Mouse (Mus musculus): ENCODE data around the gene Bud13. TPM values are rescaled to one million over a fixed set of nuclear protein-coding genes. Genes with fewer than 3 reads are reported as not detected.
A peak's percentile ranks its signal among the peaks of the same experiment; 100 is the strongest.

Gene Bud13
- 10 to 100 TPM in 1 of 2 experiments, 1 to 10 TPM in 1; 9.6 to 11.1 TPM for total RNA-seq (2021)
- long read RNA-seq, experiment 1, transcript Bud13-201 (10 exons, 2,539 nt), result major isoform, 11 of 13 reads
- long read RNA-seq, experiment 1, partial matches to known transcripts, result 2 of 13 reads
- long read RNA-seq, experiment 1, other reads (novel, unspliced or antisense), result 0 of 13 reads
- long read RNA-seq, experiment 2, transcript Bud13-201 (10 exons, 2,539 nt), result major isoform, 13 of 22 reads
- long read RNA-seq, experiment 2, partial matches to known transcripts, result 8 of 22 reads
- long read RNA-seq, experiment 2, other reads (novel, unspliced or antisense), result 1 of 22 reads

- peak; percentile 98 to 99 for DNase-seq (ENCODE audit: low spot score in 2 of 2)
Measured at GRCm38 (mm10) chr9:46282631-46283436, at the start of gene Bud13. Bud13 (plus strand) TSS chr9:46283008.

- no peak for DNase-seq (ENCODE audit: low spot score in 2 of 2)
Measured at GRCm38 (mm10) chr9:46235196-46235595, 47.6 kb upstream of the Bud13 start.

GRCm38 (mm10) chr9:46235596-46235648 is 47.4 kb upstream of the Bud13 start, which contains the start of gene Apoc3:
Apoc3 (minus strand) TSS chr9:46235636.
- DNase-seq (ENCODE audit: low spot score in 2 of 2), result no peak

GRCm38 (mm10) chr9:46235649-46236048 is 47.2 kb upstream of the Bud13 start:
- DNase-seq (ENCODE audit: low spot score in 2 of 2), result no peak

- no peak for DNase-seq (ENCODE audit: low spot score in 2 of 2)
Measured at GRCm38 (mm10) chr9:46238850-46239249, 44.0 kb upstream of the Bud13 start.

GRCm38 (mm10) chr9:46240526-46241153 is 42.2 kb upstream of the Bud13 start, which contains the start of gene Apoa4:
Apoa4 (plus strand) TSS chr9:46240696.
- no peak for DNase-seq (ENCODE audit: low spot score in 2 of 2)

- DNase-seq (ENCODE audit: low spot score in 2 of 2), result no peak
Measured at GRCm38 (mm10) chr9:46241818-46242217, 41.0 kb upstream of the Bud13 start.

- DNase-seq (ENCODE audit: low spot score in 2 of 2), result no peak
Measured at GRCm38 (mm10) chr9:46243122-46243521, 39.7 kb upstream of the Bud13 start.

- no peak for DNase-seq (ENCODE audit: low spot score in 2 of 2)
Measured at GRCm38 (mm10) chr9:46243584-46243983, 39.2 kb upstream of the Bud13 start.

- DNase-seq (ENCODE audit: low spot score in 2 of 2), result peak; percentile 55 to 62
Measured at GRCm38 (mm10) chr9:46246752-46247324, 36.0 kb upstream of the Bud13 start.

GRCm38 (mm10) chr9:46256177-46256576 is 26.6 kb upstream of the Bud13 start:
- DNase-seq (ENCODE audit: low spot score in 2 of 2), result no peak

- no peak for DNase-seq (ENCODE audit: low spot score in 2 of 2)
Measured at GRCm38 (mm10) chr9:46256658-46257385, 26.0 kb upstream of the Bud13 start.

GRCm38 (mm10) chr9:46257546-46257945 is 25.3 kb upstream of the Bud13 start:
- no peak for DNase-seq (ENCODE audit: low spot score in 2 of 2)

- no peak for DNase-seq (ENCODE audit: low spot score in 2 of 2)
Measured at GRCm38 (mm10) chr9:46259111-46259510, 23.7 kb upstream of the Bud13 start.

GRCm38 (mm10) chr9:46261131-46261530 is 21.7 kb upstream of the Bud13 start:
- no peak for DNase-seq (ENCODE audit: low spot score in 2 of 2)

GRCm38 (mm10) chr9:46268343-46268873 is 14.4 kb upstream of the Bud13 start, which contains the start of gene Apoa5:
Apoa5 (plus strand) TSS chr9:46268633.
- no peak for DNase-seq (ENCODE audit: low spot score in 2 of 2)

GRCm38 (mm10) chr9:46269125-46269524 is 13.7 kb upstream of the Bud13 start:
- no peak for DNase-seq (ENCODE audit: low spot score in 2 of 2)

- DNase-seq (ENCODE audit: low spot score in 2 of 2), result no peak
Measured at GRCm38 (mm10) chr9:46270782-46271181, 12.0 kb upstream of the Bud13 start.

- no peak for DNase-seq (ENCODE audit: low spot score in 2 of 2)
Measured at GRCm38 (mm10) chr9:46272070-46272469, 10.7 kb upstream of the Bud13 start.

- DNase-seq (ENCODE audit: low spot score in 2 of 2), result peak; percentile 81 to 85
Measured at GRCm38 (mm10) chr9:46272677-46273454, 9.9 kb upstream of the Bud13 start, which contains the start of gene Zpr1. Zpr1 (plus strand) TSS chr9:46273064.
